Mouse (Mus musculus): ENCODE results near the gene Plcxd3. TPM values are rescaled to one million over a fixed set of nuclear protein-coding genes. Genes with fewer than 3 reads are reported as not detected.
"Not testable (repeated sequence)": the region's sequence is repeated elsewhere in the genome, so short reads cannot be mapped to it uniquely, and the experiment has no call there.

Gene Plcxd3
- total RNA-seq, 2 experiments from 2014 or later: 19.3 to 21.5 TPM

GRCm38 (mm10) chr15:4411333-4411732 lies 36.0 kb downstream of the Plcxd3 start:
- Histone ChIP-seq H3K27ac (no peak overlapping the region), H3K4me3 (no peak overlapping the region)
- no peak for TF ChIP-seq CTCF (conservative IDR thresholded peaks at IDR 0.05)
- DNase-seq (ENCODE audit: low spot score in 2 of 2): no peak

GRCm38 (mm10) chr15:4440081-4440480 lies 64.8 kb downstream of the Plcxd3 start:
- TF ChIP-seq CTCF (conservative IDR thresholded peaks at IDR 0.05): no peak
- no peak for DNase-seq (ENCODE audit: low spot score in 2 of 2)
- H3K27ac ChIP-seq: no peak overlapping the region
- no peak overlapping the region for H3K4me3 ChIP-seq

- Histone ChIP-seq H3K4me3 (no peak overlapping the region), H3K27ac (no peak overlapping the region)
- DNase-seq (ENCODE audit: low spot score in 2 of 2): no peak
- no peak for TF ChIP-seq CTCF (conservative IDR thresholded peaks at IDR 0.05)
Measured at GRCm38 (mm10) chr15:4496182-4496581, 120.9 kb downstream of the Plcxd3 start.

- Histone ChIP-seq H3K27ac (no peak overlapping the region), H3K4me3 (no peak overlapping the region)
- no peak for TF ChIP-seq CTCF (conservative IDR thresholded peaks at IDR 0.05)
- DNase-seq (ENCODE audit: low spot score in 2 of 2): no peak
Measured at GRCm38 (mm10) chr15:4496984-4497383, 121.7 kb downstream of the Plcxd3 start.

DNA sequence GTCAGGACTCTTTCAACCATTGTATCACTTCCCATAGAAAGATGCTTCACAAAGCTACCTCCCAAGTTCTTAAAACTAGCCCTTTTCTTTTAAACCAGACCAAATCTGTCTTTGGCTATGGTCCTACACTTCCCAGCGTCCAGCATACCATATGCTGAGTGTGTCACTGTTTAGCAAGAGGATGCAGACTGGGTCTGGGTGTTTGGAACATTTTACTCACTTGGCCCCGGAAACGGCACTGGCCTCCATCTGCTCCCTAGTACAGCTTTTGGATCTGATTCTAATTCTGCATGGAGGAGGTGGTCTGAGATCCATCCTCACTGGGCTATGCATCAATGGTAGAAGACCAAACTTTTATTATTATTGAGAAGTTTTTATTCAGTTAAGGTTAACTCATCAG lies 122.7 kb downstream of the Plcxd3 start:
- Histone ChIP-seq H3K4me3 (no peak overlapping the region), H3K27ac (no peak overlapping the region)
- DNase-seq (ENCODE audit: low spot score in 2 of 2): no peak
- TF ChIP-seq CTCF (conservative IDR thresholded peaks at IDR 0.05): no peak

DNA sequence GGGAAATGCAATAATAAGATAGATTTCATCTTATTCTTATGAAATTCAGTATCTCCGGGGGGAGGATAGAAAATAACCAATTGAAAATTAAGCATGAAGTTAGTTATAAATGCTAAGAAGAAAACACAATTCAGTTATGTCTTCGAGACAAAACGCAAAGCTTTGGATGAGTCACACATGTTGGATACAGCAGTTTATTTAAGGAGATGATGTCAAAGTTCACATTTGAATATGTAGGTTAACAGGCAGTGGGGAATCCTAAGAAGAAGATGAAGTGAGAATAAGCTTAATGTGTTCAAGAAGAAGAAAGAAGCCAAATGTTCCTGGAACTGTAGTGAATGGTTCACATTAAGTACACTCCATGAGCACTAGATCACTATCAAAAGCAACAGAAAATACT lies 128.1 kb downstream of the Plcxd3 start:
- no peak for TF ChIP-seq CTCF (conservative IDR thresholded peaks at IDR 0.05)
- Histone ChIP-seq H3K4me3 (no peak overlapping the region), H3K27ac (0 out of 2 replicates have a peak overlapping the region, but pooled peaks have one; percentile 16)
- DNase-seq (ENCODE audit: low spot score in 2 of 2): no peak

DNA sequence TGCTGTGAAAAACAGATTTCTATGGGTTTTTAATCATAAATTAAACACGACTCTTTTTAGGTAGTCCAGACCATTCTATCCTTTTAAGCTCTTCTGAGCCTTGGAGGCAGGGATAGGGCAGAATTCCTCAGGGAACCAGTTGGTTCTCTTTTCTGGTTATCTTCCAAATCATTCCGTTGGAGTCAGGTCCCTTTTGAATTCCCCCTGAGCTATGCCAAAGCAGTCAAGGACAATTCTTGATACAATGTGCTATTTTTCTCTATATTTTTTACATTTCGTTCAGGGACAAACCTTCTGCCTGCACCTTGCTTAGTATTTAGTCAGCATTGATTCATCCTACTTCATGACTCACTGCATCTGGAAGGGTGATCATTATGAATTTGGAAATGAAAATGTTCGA lies 128.5 kb downstream of the Plcxd3 start:
- 0 out of 2 replicates have a peak overlapping the region, but pooled peaks have one; percentile 16 for H3K27ac ChIP-seq
- H3K4me3 ChIP-seq: no peak overlapping the region
- no peak for DNase-seq (ENCODE audit: low spot score in 2 of 2)
- no peak for TF ChIP-seq CTCF (conservative IDR thresholded peaks at IDR 0.05)

DNA sequence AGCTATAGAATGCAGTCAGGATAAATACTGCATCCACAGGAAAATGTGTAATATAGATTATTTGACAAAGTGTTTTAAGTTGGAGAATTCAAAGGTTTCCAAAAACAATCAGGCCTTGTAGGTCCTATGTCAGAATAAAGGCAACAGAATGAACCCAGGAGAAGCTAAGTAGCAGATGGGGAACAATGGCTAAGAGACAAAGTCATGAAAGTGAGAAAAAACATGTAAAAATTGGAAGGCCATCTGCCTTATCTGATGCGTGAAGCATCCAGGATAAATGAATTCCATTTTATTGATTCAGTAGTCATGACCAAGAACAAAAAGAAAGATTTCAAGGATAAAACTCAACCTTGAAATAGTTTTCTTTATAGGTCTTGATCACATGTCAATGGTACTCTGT lies 139.4 kb downstream of the Plcxd3 start:
- no peak for DNase-seq (ENCODE audit: low spot score in 2 of 2)
- H3K4me3 ChIP-seq: no peak overlapping the region
- TF ChIP-seq CTCF (conservative IDR thresholded peaks at IDR 0.05): no peak
- H3K27ac ChIP-seq: peak overlapping the region; percentile 57

GRCm38 (mm10) chr15:4524598-4524997 lies 149.3 kb downstream of the Plcxd3 start:
- no peak overlapping the region for H3K4me3 ChIP-seq
- no peak for TF ChIP-seq CTCF (conservative IDR thresholded peaks at IDR 0.05)
- DNase-seq (ENCODE audit: low spot score in 2 of 2): no peak
- H3K27ac ChIP-seq: no peak overlapping the region

DNA sequence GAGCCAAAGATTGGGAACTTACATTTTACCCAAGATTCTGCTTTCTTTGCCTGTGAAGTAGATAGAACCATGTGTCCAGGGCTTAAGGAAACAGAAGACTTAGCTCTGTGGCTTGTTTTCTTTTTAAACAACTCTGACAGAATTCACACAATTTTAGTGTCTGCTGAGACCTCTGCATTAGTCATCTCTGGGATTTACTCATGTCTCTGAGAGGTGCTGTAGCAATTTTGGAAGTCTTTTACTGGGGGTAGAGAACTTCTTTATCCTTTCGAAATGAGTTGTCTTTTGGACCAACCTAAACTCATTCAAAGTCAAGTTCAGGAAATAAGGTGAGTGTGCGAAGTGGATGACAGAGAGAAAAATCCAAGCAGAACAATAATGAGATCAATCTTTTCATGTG lies 158.4 kb downstream of the Plcxd3 start:
- H3K4me3 ChIP-seq: no peak overlapping the region
- TF ChIP-seq CTCF (conservative IDR thresholded peaks at IDR 0.05): no peak
- DNase-seq (ENCODE audit: low spot score in 2 of 2): no peak

GRCm38 (mm10) chr15:4559121-4559520 lies 183.8 kb downstream of the Plcxd3 start:
- no peak for DNase-seq (ENCODE audit: low spot score in 2 of 2)
- TF ChIP-seq CTCF (conservative IDR thresholded peaks at IDR 0.05): no peak
- no peak overlapping the region for H3K27ac ChIP-seq
- H3K4me3 ChIP-seq: no peak overlapping the region

More for the DNA sequence above, 158.4 kb downstream of the Plcxd3 start:
- no peak overlapping the region for H3K27ac ChIP-seq

DNA sequence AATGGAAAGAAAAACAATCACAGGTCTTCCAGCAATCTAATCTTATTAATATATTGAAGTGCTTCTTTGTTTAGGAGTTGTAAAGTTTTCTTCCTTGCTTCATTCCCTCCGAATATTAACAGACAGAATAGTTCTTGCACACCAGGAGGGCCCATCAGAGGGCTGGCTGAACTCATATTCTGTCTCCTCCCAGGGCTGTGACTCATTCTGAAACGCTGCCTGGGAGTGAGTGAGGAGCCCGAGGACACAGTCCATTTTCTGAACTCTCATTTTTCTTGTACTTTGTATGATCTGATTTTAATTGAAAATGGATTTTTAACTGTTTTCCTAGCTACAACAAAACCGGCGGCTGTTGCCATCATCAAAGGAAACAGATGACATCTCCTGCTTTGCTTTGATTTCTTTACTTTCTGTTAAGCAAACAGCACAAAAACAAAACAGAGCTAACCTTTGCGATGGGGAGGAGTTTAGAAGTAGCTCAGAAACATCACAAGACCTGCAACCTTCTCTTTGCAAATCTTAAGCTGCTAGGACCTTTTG lies 186.2 kb downstream of the Plcxd3 start:
- Histone ChIP-seq H3K4me3 (peak overlapping the region; percentile 2; the same call in 1 of the 2 replicates), H3K27ac (no peak overlapping the region)
- no peak for TF ChIP-seq CTCF (conservative IDR thresholded peaks at IDR 0.05)
- DNase-seq (ENCODE audit: low spot score in 2 of 2): no peak

DNA sequence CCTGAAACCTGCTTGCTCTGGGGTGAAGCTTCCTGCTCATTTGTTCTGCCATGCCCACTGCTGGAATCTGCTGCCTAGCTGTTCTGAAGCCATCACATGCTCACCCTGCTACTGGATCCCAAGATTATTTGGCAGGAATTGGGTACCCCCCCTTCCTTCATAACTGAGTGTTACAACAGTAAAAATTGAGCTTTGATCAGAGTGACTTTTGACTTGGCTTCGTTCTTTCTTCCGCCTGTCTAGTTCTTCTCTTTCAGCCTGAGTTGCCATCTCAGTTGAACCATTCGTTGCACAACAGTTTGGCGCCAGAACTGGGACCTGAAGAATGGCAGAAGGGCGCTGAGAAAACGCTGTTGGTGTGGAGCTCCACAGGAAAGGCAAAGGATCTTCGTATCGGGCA lies 220.2 kb downstream of the Plcxd3 start:
- not testable (repeated sequence) for H3K27ac ChIP-seq; DNase-seq (ENCODE audit: low spot score in 2 of 2); H3K4me3 ChIP-seq

GRCm38 (mm10) chr15:4598661-4599060 lies 223.4 kb downstream of the Plcxd3 start:
- not testable (repeated sequence) for H3K4me3 ChIP-seq; DNase-seq (ENCODE audit: low spot score in 2 of 2); H3K27ac ChIP-seq

GRCm38 (mm10) chr15:4599331-4599730 lies 224.0 kb downstream of the Plcxd3 start:
- not testable (repeated sequence) for DNase-seq (ENCODE audit: low spot score in 2 of 2); H3K4me3 ChIP-seq

More at GRCm38 (mm10) chr15:4599331-4599730, 224.0 kb downstream of the Plcxd3 start:
- H3K27ac ChIP-seq: not testable (repeated sequence)

Data from layer of hippocampus, adult 2 months (tissue).